Mouse (Mus musculus): ENCODE data around the gene Dazap1. TPM values are rescaled to one million over a fixed set of nuclear protein-coding genes. Genes with fewer than 3 reads are reported as not detected.

Gene Dazap1
- polyA plus RNA-seq, 1 experiment from 2014 or later = 36.3 TPM

DNA sequence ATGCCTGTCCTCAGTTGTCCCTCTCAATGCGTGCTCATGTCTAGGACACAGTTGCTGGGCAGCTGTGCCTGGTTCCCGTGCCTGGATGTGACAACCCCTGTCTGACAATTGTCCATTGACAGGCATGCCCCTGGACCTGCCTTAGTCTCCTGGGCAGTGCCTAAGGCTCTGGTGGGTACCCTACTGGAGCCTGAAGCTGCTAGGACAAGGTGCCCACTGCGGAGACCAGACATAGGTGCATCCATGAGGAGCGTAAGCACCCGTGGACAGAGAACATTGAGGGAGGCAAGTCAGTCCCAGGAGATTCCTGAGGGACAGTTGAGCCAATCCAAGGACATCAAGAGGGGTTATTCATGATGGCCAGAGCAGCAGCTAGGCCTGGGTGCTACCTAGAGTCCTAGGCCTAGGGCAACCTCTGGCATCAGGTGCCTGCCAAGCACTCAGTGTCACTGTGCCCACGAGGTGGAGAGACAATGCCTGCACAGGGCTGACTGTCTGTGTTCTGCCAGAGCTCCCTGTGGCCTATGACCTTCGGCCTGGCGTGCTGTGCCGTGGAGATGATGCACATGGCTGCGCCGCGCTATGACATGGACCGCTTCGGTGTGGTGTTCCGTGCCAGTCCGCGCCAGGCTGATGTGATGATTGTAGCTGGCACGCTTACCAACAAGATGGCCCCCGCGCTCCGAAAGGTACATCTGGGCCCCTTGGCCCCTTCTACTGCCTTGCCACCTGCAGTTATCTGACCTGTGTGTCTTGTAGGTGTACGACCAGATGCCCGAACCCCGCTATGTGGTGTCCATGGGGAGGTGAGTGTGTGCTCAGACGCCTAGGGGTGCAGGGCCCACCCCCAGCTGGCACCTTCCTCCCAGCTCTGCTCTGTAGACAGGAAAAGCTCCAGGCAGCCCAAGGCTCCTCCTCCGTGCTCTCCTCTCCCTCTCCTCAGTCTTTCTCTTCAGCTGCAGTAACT is 6.7 kb upstream of the Dazap1 start:
- ATAC-seq (ENCODE audit: low FRiP score) (no peak), DNase-seq (ENCODE audit: low spot score) (no peak)
- Histone ChIP-seq H3K27ac (no peak overlapping the region), H3K9ac (no peak overlapping the region), H3K36me3 (replicated peaks; ENCODE audit: control insufficient read depth, insufficient read depth) (peaks cover 58% of the 10 kb centered on the region), H3K4me2 (replicated peaks) (no peak overlapping the region), H3K4me1 (replicated peaks; ENCODE audit: control insufficient read depth, insufficient read depth, low read length) (peaks cover 15% of the 10 kb centered on the region), H3K27me3 (ENCODE audit: control insufficient read depth, insufficient read depth, low read length) (no peaks in the 10 kb centered on the region), H3K4me3 (replicated peaks; ENCODE audit: low read length) (no peak overlapping the region), H3K9me3 (ENCODE audit: control insufficient read depth, low read length) (no peaks in the 10 kb centered on the region)
- WGBS = 94% methylated on average over 26 of the region's 26 CpGs

DNA sequence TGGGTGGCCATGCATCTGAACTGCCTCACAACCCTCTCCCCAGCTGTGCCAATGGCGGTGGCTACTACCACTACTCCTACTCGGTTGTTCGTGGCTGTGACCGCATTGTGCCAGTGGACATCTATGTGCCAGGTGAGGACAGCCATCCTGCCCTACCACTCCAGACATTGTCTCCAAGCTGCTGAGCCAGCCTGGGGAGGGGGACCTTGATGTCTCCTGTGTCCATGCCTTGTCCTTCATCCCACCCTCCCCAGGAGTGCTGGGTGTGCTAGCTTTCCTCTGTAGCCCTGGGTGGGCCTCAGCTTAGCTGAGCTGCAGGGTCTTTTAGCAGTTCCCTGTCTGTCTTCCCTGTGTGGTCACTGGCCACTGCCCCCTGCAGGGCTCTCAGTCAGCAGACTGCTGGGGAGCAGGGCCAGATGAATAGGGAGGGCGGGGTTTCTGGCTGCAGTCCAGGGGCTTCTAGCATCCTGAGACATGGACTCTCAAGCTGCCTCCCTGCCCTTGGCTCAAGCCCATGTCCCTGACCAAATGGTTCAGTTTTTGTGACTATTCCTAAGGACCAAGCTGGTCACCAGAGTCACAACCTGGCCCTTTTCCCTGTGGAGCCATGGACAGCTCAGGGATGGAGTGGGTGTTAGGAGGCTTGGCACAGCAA is 5.3 kb upstream of the Dazap1 start:
- Histone ChIP-seq H3K27ac (no peak overlapping the region), H3K9ac (no peak overlapping the region), H3K27me3 (ENCODE audit: control insufficient read depth, insufficient read depth, low read length) (no peaks in the 10 kb centered on the region), H3K4me2 (replicated peaks) (no peak overlapping the region), H3K36me3 (replicated peaks; ENCODE audit: control insufficient read depth, insufficient read depth) (peaks cover 58% of the 10 kb centered on the region), H3K4me1 (replicated peaks; ENCODE audit: control insufficient read depth, insufficient read depth, low read length) (peaks cover 15% of the 10 kb centered on the region), H3K4me3 (replicated peaks; ENCODE audit: low read length) (no peak overlapping the region), H3K9me3 (ENCODE audit: control insufficient read depth, low read length) (no peaks in the 10 kb centered on the region)
- WGBS = 81% methylated on average over 5 of the region's 5 CpGs
- no peak for ATAC-seq (ENCODE audit: low FRiP score)
- DNase-seq (ENCODE audit: low spot score) = no peak

- no peak for DNase-seq (ENCODE audit: low spot score)
- ATAC-seq (ENCODE audit: low FRiP score) = no peak
- Histone ChIP-seq H3K36me3 (replicated peaks; ENCODE audit: control insufficient read depth, insufficient read depth) (peaks cover 56% of the 10 kb centered on the region), H3K9me3 (ENCODE audit: control insufficient read depth, low read length) (no peaks in the 10 kb centered on the region), H3K4me1 (replicated peaks; ENCODE audit: control insufficient read depth, insufficient read depth, low read length) (peaks cover 18% of the 10 kb centered on the region), H3K9ac (no peak overlapping the region), H3K4me2 (replicated peaks) (no peak overlapping the region), H3K27ac (no peak overlapping the region), H3K4me3 (replicated peaks; ENCODE audit: low read length) (no peak overlapping the region), H3K27me3 (ENCODE audit: control insufficient read depth, insufficient read depth, low read length) (no peaks in the 10 kb centered on the region)
- 94% methylated on average over 2 of the region's 2 CpGs for WGBS
Observed at GRCm38 (mm10) chr10:80257936-80258335, 3.4 kb upstream of the Dazap1 start.

DNA sequence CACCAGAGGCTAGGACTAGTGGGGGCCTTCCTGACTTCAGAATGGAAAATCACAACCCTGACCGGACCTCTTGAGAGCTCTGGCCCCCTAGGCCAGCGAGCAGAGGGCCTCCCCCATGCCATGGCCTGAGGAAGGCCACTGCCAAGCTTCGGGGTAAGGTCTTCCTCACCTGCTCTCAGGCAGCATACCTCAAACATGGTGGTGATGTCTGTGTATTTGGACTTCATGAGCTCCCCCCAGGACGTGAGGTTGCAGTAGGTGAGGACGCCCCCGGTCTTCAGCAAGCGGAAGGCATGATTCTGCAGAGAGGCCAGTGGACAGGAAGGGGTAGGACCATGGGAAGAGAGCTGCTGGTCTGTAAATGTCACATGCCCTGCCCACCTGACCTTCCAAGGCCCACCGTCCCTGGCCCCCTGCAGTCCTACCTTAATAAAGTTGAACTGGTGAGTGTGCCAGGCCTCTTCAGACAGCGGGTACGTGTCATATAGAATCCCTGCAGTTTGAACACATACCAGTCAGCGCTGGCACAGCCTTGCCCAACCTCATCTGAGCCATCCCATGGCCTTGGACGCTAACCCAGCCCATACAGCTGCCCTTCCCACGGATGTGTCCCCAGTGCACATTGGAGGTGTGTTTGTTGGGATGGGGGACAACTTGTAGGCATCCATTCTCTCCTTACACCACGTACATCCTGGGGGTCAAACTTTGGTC is 2.4 kb upstream of the Dazap1 start:
- Histone ChIP-seq H3K27me3 (ENCODE audit: control insufficient read depth, insufficient read depth, low read length) (no peaks in the 10 kb centered on the region), H3K27ac (no peak overlapping the region), H3K4me3 (replicated peaks; ENCODE audit: low read length) (no peak overlapping the region), H3K36me3 (replicated peaks; ENCODE audit: control insufficient read depth, insufficient read depth) (peaks cover 53% of the 10 kb centered on the region), H3K9ac (no peak overlapping the region), H3K4me2 (replicated peaks) (peak overlapping the region; percentile 86), H3K9me3 (ENCODE audit: control insufficient read depth, low read length) (no peaks in the 10 kb centered on the region), H3K4me1 (replicated peaks; ENCODE audit: control insufficient read depth, insufficient read depth, low read length) (peaks cover 18% of the 10 kb centered on the region)
- no peak for ATAC-seq (ENCODE audit: low FRiP score)
- 94% methylated on average over 14 of the region's 14 CpGs for WGBS
- no peak for DNase-seq (ENCODE audit: low spot score)

- H3K9me3 ChIP-seq (ENCODE audit: control insufficient read depth, low read length) = no peaks in the 10 kb centered on the region
- H3K4me2 ChIP-seq (replicated peaks) = peak overlapping the region; percentile 86
- no peaks in the 10 kb centered on the region for H3K27me3 ChIP-seq (ENCODE audit: control insufficient read depth, insufficient read depth, low read length)
- peaks cover 49% of the 10 kb centered on the region for H3K36me3 ChIP-seq (replicated peaks; ENCODE audit: control insufficient read depth, insufficient read depth)
- 0 out of 2 replicates have a peak overlapping the region, but pooled peaks have one; percentile 61 for H3K9ac ChIP-seq
- DNase-seq (ENCODE audit: low spot score) (no peak), ATAC-seq (ENCODE audit: low FRiP score) (no peak)
- H3K27ac ChIP-seq = no peak overlapping the region
- peaks cover 18% of the 10 kb centered on the region for H3K4me1 ChIP-seq (replicated peaks; ENCODE audit: control insufficient read depth, insufficient read depth, low read length)
- H3K4me3 ChIP-seq (replicated peaks; ENCODE audit: low read length) = peak overlapping the region; percentile 39; the same call in 1 of the 2 replicates
- WGBS = 77% methylated on average over 6 of the region's 6 CpGs
Observed at GRCm38 (mm10) chr10:80259463-80259805, 1.9 kb upstream of the Dazap1 start.

DNA sequence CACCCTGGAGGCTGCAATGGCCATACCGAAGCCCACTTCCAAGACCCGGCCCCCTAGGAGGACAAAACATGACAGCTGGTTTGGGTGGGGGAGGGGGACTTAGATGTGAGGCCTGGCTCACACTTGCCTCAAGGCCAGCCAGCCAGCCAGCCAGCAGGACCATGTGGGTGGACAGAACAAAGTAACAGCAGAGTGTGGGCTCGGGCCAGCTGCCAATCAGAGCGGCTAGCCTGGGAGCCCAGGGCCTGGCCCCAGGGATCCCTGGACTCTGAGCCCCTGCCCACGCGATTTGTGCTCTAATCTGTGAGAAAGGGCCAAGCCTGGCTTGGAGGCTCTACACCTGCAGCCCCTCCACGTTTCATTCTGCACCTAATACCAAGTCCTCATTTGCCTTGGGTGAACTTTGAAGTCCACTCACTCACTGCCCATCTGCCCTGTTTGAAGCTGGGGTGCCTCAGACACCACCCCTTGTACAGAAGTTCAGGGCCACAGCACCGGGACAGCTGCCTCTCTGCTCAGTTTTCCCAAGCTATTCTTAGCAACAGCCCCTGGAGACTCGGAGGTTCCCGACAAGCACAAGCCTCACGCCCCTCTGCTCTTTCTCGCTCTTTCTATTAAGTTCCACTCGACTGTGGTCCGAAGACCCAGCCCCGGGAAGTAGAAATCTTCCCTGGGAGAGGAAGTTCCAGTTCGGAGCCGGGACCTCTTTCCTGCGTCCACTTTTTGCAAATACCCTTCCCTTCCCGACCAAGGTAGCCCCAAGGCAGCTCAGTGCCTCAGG is 1.2 kb upstream of the Dazap1 start:
- peak overlapping the region; percentile 39 for H3K4me3 ChIP-seq (replicated peaks; ENCODE audit: low read length)
- DNase-seq (ENCODE audit: low spot score) (no peak), ATAC-seq (ENCODE audit: low FRiP score) (no peak)
- peak overlapping the region; percentile 81 for H3K27ac ChIP-seq
- WGBS = 3% methylated on average over 19 of the region's 19 CpGs
- peak overlapping the region; percentile 86 for H3K4me2 ChIP-seq (replicated peaks)
- H3K27me3 ChIP-seq (ENCODE audit: control insufficient read depth, insufficient read depth, low read length) = no peaks in the 10 kb centered on the region
- H3K9ac ChIP-seq = peak overlapping the region; percentile 61
- H3K36me3 ChIP-seq (replicated peaks; ENCODE audit: control insufficient read depth, insufficient read depth) = peaks cover 42% of the 10 kb centered on the region
- no peaks in the 10 kb centered on the region for H3K9me3 ChIP-seq (ENCODE audit: control insufficient read depth, low read length)
- peaks cover 18% of the 10 kb centered on the region for H3K4me1 ChIP-seq (replicated peaks; ENCODE audit: control insufficient read depth, insufficient read depth, low read length)

GRCm38 (mm10) chr10:80261585-80261968 is 291 bp downstream of the Dazap1 start:
- Histone ChIP-seq H3K27ac (peak overlapping the region; percentile 81), H3K4me2 (replicated peaks) (peak overlapping the region; percentile 86), H3K4me3 (replicated peaks; ENCODE audit: low read length) (peak overlapping the region; percentile 39), H3K27me3 (ENCODE audit: control insufficient read depth, insufficient read depth, low read length) (no peaks in the 10 kb centered on the region), H3K4me1 (replicated peaks; ENCODE audit: control insufficient read depth, insufficient read depth, low read length) (peaks cover 29% of the 10 kb centered on the region), H3K9me3 (ENCODE audit: control insufficient read depth, low read length) (no peaks in the 10 kb centered on the region), H3K36me3 (replicated peaks; ENCODE audit: control insufficient read depth, insufficient read depth) (peaks cover 27% of the 10 kb centered on the region), H3K9ac (peak overlapping the region; percentile 61)
- peak; percentile 41 for ATAC-seq (ENCODE audit: low FRiP score)
- DNase-seq (ENCODE audit: low spot score) = peak; percentile 76
- under 1% methylated on average over 14 of the region's 14 CpGs for WGBS

GRCm38 (mm10) chr10:80262169-80262568 is 883 bp downstream of the Dazap1 start:
- DNase-seq (ENCODE audit: low spot score) = no peak
- Histone ChIP-seq H3K9ac (no peak overlapping the region), H3K4me3 (replicated peaks; ENCODE audit: low read length) (0 out of 2 replicates have a peak overlapping the region, but pooled peaks have one; percentile 39), H3K4me1 (replicated peaks; ENCODE audit: control insufficient read depth, insufficient read depth, low read length) (peaks cover 35% of the 10 kb centered on the region), H3K36me3 (replicated peaks; ENCODE audit: control insufficient read depth, insufficient read depth) (peaks cover 21% of the 10 kb centered on the region), H3K9me3 (ENCODE audit: control insufficient read depth, low read length) (no peaks in the 10 kb centered on the region), H3K27ac (peak overlapping the region; percentile 44; the same call in 1 of the 2 replicates), H3K27me3 (ENCODE audit: control insufficient read depth, insufficient read depth, low read length) (no peaks in the 10 kb centered on the region), H3K4me2 (replicated peaks) (peak overlapping the region; percentile 86)
- ATAC-seq (ENCODE audit: low FRiP score) = no peak
- WGBS = 79% methylated on average over 12 of the region's 12 CpGs
